Comparison of ENCODE assay signal across 13 mouse cellular contexts in genomic region chr3:133694057-133694456, GRCm38 (mm10).
DNase-seq lines count a peak whose midpoint lies in the region; ATAC-seq lines count a peak whose summit lies in the region.
"Had no signal": no experiment of that assay in that cellular context is flagged by ENCODE, and none has a peak within 500 bp of the region (broad histone marks: within the 10 kb centered on the region; RNA-seq: fewer than 3 reads in every experiment).

No protein-coding gene starts in this region.

- DNase-seq in adrenal gland, postnatal 10 days = peak; percentile 5
- DNase-seq in adrenal gland, postnatal 4 days (ENCODE audit: low spot score in 2 of 2) = no peak
- peak; percentile 20 to 38 for DNase-seq in layer of hippocampus, adult 18-20 months (ENCODE audit: low spot score in 2 of 2)
- DNase-seq in layer of hippocampus, postnatal 10 days (ENCODE audit: low spot score in 2 of 2) = no peak
- peak; percentile 13 for DNase-seq in left cerebral cortex, adult 11 months (ENCODE audit: low spot score)
- peak; percentile 15 for DNase-seq in right cerebral cortex, postnatal 25 days
- DNase-seq in natural killer cell, adult 2 months (ENCODE audit: low spot score in 2 of 2) = no peak
- DNase-seq: heart, adult 18-20 months; liver; midbrain, embryonic 14.5 days; spleen, adult 18-20 months had no signal

- no peak for ATAC-seq in activated CD4-positive, CD25-positive, alpha-beta regulatory T cell, adult 4 months
- ATAC-seq: intestine, postnatal 0 days had no signal

Comparison
In these comparisons a context has a peak if more than half of its experiments do, and no peak if none do; other contexts are left out.
1. DNase-seq: peak in adrenal gland, postnatal 10 days (single experiment), layer of hippocampus, adult 18-20 months (2 of 2), left cerebral cortex, adult 11 months (single experiment) and right cerebral cortex, postnatal 25 days (single experiment); none in adrenal gland, postnatal 4 days (0 of 2), layer of hippocampus, postnatal 10 days (0 of 2) and natural killer cell, adult 2 months (0 of 2).